Mouse (Mus musculus): ENCODE results near the gene Limk2. TPM values are rescaled to one million over a fixed set of nuclear protein-coding genes. Genes with fewer than 3 reads are reported as not detected.
A peak's percentile ranks its signal among the peaks of the same experiment; 100 is the strongest.

Limk2 gene
- polyA plus RNA-seq, 1 experiment from 2014 or later = 161 TPM

GRCm38 (mm10) chr11:3370162-3370561 is 38.8 kb downstream of the Limk2 start:
- Histone ChIP-seq H3K4me1 (ENCODE audit: control insufficient read depth, insufficient read depth, low read length) (peaks cover 33% of the 10 kb centered on the region), H3K4me2 (ENCODE audit: low read depth, low read length) (peak overlapping the region; percentile 78), H3K36me3 (ENCODE audit: control insufficient read depth, insufficient read depth, low read length) (no peaks in the 10 kb centered on the region), H3K27ac (ENCODE audit: low read depth, low read length) (no peak overlapping the region), H3K9ac (replicated peaks; ENCODE audit: low read depth, low read length) (peak overlapping the region; percentile 88), H3K4me3 (ENCODE audit: low read depth, low read length) (peak overlapping the region; percentile 64), H3K27me3 (ENCODE audit: control insufficient read depth, insufficient read depth, low read length) (no peaks in the 10 kb centered on the region), H3K9me3 (ENCODE audit: control insufficient read depth, low read length) (no peaks in the 10 kb centered on the region)
- 74% methylated on average over 2 of the region's 2 CpGs for WGBS
- no peak for ATAC-seq (ENCODE audit: low read depth)

GRCm38 (mm10) chr11:3369449-3369848 is 39.5 kb downstream of the Limk2 start:
- no peak overlapping the region; the same call in 1 of the 2 replicates for H3K9ac ChIP-seq (replicated peaks; ENCODE audit: low read depth, low read length)
- peak overlapping the region; percentile 78 for H3K4me2 ChIP-seq (ENCODE audit: low read depth, low read length)
- no peaks in the 10 kb centered on the region for H3K27me3 ChIP-seq (ENCODE audit: control insufficient read depth, insufficient read depth, low read length)
- H3K4me3 ChIP-seq (ENCODE audit: low read depth, low read length) = peak overlapping the region; percentile 64; the same call in 1 of the 2 replicates
- no peaks in the 10 kb centered on the region for H3K36me3 ChIP-seq (ENCODE audit: control insufficient read depth, insufficient read depth, low read length)
- H3K9me3 ChIP-seq (ENCODE audit: control insufficient read depth, low read length) = no peaks in the 10 kb centered on the region
- whole genome bisulfite sequencing = 72% methylated on average over 5 of the region's 5 CpGs
- peaks cover 32% of the 10 kb centered on the region for H3K4me1 ChIP-seq (ENCODE audit: control insufficient read depth, insufficient read depth, low read length)
- ATAC-seq (ENCODE audit: low read depth) = no peak
- H3K27ac ChIP-seq (ENCODE audit: low read depth, low read length) = no peak overlapping the region

DNA sequence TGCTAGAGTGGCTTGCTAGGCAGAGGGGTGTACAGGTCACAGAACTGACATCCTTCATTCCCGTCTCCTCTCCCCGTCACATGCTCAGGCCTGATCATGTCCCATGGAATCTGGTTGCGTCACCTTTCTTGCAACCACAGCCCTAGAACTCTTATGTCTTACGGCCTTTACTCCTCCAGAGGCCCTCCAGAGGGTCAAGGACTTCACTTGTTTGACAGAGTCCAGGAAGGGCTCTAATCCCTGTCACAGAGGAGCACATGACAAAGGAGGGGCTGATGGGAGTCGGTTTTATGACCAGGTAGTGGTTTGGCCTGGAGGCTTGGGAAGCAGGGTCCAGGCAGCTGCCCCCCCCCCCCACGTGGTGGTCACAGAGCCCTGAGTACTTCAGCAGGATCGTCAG is 40.0 kb downstream of the Limk2 start:
- Histone ChIP-seq H3K4me3 (ENCODE audit: low read depth, low read length) (no peak overlapping the region), H3K27ac (ENCODE audit: low read depth, low read length) (no peak overlapping the region), H3K27me3 (ENCODE audit: control insufficient read depth, insufficient read depth, low read length) (no peaks in the 10 kb centered on the region), H3K36me3 (ENCODE audit: control insufficient read depth, insufficient read depth, low read length) (no peaks in the 10 kb centered on the region), H3K4me2 (ENCODE audit: low read depth, low read length) (peak overlapping the region; percentile 78), H3K9me3 (ENCODE audit: control insufficient read depth, low read length) (no peaks in the 10 kb centered on the region), H3K4me1 (ENCODE audit: control insufficient read depth, insufficient read depth, low read length) (peaks cover 27% of the 10 kb centered on the region), H3K9ac (replicated peaks; ENCODE audit: low read depth, low read length) (no peak overlapping the region)
- ATAC-seq (ENCODE audit: low read depth) = no peak
- WGBS = 50% methylated on average over 7 of the region's 7 CpGs

DNA sequence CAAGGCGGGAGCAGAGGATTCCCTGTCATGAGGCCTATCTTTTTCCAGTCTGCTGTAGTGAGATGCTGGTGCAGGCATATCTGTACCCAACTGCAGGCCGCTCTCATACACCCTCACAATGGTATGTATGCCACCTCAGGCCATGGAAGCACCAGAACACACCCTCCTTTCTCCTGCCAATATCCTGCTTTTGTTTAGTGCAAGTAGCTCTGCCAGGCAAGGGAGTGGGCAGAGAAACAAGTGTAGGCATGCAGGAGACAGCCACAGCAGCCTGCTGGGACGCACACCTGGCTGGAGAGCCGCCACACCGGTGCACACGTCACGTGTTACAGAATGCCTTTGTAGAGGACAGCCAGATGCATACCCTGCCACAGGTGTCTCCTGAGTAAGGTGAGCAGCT is 42.6 kb downstream of the Limk2 start:
- Histone ChIP-seq H3K36me3 (ENCODE audit: control insufficient read depth, insufficient read depth, low read length) (0 out of 2 replicates have a peak, but pooled peaks cover 3% of the 10 kb centered on the region), H3K27ac (ENCODE audit: low read depth, low read length) (no peak overlapping the region), H3K9me3 (ENCODE audit: control insufficient read depth, low read length) (no peaks in the 10 kb centered on the region), H3K4me3 (ENCODE audit: low read depth, low read length) (no peak overlapping the region), H3K27me3 (ENCODE audit: control insufficient read depth, insufficient read depth, low read length) (no peaks in the 10 kb centered on the region), H3K4me1 (ENCODE audit: control insufficient read depth, insufficient read depth, low read length) (peaks cover 22% of the 10 kb centered on the region), H3K9ac (replicated peaks; ENCODE audit: low read depth, low read length) (no peak overlapping the region; the same call in 1 of the 2 replicates), H3K4me2 (ENCODE audit: low read depth, low read length) (no peak overlapping the region)
- 90% methylated on average over 7 of the region's 7 CpGs for WGBS
- no peak for ATAC-seq (ENCODE audit: low read depth)

DNA sequence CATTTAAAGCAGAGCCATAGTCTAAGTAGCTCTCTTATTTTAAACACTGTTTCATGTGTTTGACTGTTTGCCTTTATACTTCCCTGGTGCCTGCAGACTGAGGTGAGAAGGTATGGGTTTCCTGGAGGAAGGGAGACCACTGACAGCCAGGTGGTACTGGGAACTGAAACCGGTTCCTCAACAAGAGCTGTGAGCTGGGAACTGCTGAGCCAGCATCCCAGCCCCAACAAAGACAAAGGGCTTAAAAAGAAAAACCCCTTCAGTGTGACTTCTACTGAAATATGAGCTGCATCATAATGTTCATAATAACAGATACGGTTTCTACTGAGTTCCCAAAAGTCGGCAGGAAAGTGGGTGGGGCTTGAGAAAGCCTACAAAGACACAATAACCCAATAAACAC is 46.1 kb downstream of the Limk2 start:
- H3K9ac ChIP-seq (replicated peaks; ENCODE audit: low read depth, low read length) = no peak overlapping the region
- H3K4me1 ChIP-seq (ENCODE audit: control insufficient read depth, insufficient read depth, low read length) = no peaks in the 10 kb centered on the region
- H3K4me3 ChIP-seq (ENCODE audit: low read depth, low read length) = no peak overlapping the region
- peaks cover 17% of the 10 kb centered on the region for H3K36me3 ChIP-seq (ENCODE audit: control insufficient read depth, insufficient read depth, low read length)
- no peaks in the 10 kb centered on the region for H3K9me3 ChIP-seq (ENCODE audit: control insufficient read depth, low read length)
- 80% methylated on average over 3 of the region's 3 CpGs for WGBS
- ATAC-seq (ENCODE audit: low read depth) = no peak
- H3K27me3 ChIP-seq (ENCODE audit: control insufficient read depth, insufficient read depth, low read length) = no peaks in the 10 kb centered on the region
- no peak overlapping the region for H3K4me2 ChIP-seq (ENCODE audit: low read depth, low read length)
- no peak overlapping the region for H3K27ac ChIP-seq (ENCODE audit: low read depth, low read length)

GRCm38 (mm10) chr11:3352990-3353585 is 55.9 kb downstream of the Limk2 start:
- Histone ChIP-seq H3K4me2 (ENCODE audit: low read depth, low read length) (no peak overlapping the region), H3K27me3 (ENCODE audit: control insufficient read depth, insufficient read depth, low read length) (no peaks in the 10 kb centered on the region), H3K4me3 (ENCODE audit: low read depth, low read length) (no peak overlapping the region), H3K4me1 (ENCODE audit: control insufficient read depth, insufficient read depth, low read length) (0 out of 2 replicates have a peak, but pooled peaks cover 2% of the 10 kb centered on the region), H3K36me3 (ENCODE audit: control insufficient read depth, insufficient read depth, low read length) (peaks cover 38% of the 10 kb centered on the region), H3K9ac (replicated peaks; ENCODE audit: low read depth, low read length) (no peak overlapping the region), H3K27ac (ENCODE audit: low read depth, low read length) (no peak overlapping the region), H3K9me3 (ENCODE audit: control insufficient read depth, low read length) (no peaks in the 10 kb centered on the region)
- 69% methylated on average over 18 of the region's 18 CpGs for WGBS
- no peak for ATAC-seq (ENCODE audit: low read depth)

DNA sequence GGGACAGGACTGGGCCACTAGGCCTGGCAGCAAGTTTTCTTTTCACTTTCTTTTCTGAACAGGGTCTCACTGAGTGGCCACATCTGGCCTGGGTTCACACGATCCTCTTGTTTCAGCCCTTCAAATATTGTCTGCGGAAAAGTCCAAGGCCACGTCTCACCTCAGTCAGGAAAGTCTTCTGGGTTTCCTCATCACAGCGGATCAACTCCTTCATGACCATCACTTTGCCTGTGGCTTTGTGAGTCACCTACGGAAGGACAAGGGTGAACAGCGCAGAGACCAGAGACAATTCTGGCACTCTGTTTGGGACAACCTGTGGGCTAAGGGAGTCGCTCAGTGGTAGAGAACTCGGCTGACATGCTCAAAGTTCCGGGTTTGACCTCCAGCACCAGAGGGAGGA is 56.9 kb downstream of the Limk2 start:
- Histone ChIP-seq H3K36me3 (ENCODE audit: control insufficient read depth, insufficient read depth, low read length) (peaks cover 33% of the 10 kb centered on the region), H3K9me3 (ENCODE audit: control insufficient read depth, low read length) (no peaks in the 10 kb centered on the region), H3K27me3 (ENCODE audit: control insufficient read depth, insufficient read depth, low read length) (no peaks in the 10 kb centered on the region), H3K27ac (ENCODE audit: low read depth, low read length) (no peak overlapping the region), H3K4me2 (ENCODE audit: low read depth, low read length) (no peak overlapping the region), H3K4me3 (ENCODE audit: low read depth, low read length) (no peak overlapping the region), H3K9ac (replicated peaks; ENCODE audit: low read depth, low read length) (no peak overlapping the region), H3K4me1 (ENCODE audit: control insufficient read depth, insufficient read depth, low read length) (0 out of 2 replicates have a peak, but pooled peaks cover 2% of the 10 kb centered on the region)
- 92% methylated on average over 9 of the region's 9 CpGs for WGBS
- ATAC-seq (ENCODE audit: low read depth) = no peak

DNA sequence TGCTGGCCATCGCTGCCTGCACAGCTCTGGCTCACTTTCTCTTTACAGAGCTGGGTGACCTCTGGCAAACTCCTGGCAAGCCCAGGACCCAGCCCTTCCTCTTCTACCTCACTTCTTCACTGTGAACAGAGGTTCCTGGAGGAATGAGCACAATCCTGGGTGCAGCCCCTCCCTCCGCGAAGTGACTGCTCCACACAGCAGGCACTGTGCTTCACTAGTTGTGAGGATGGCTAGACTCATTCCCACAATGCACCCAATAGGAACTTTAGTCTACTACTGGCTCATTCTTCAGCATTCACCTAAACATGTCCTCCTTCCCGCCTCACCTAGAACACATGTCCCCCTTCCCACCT is 59.7 kb downstream of the Limk2 start:
- Histone ChIP-seq H3K9me3 (ENCODE audit: control insufficient read depth, low read length) (no peaks in the 10 kb centered on the region), H3K27ac (ENCODE audit: low read depth, low read length) (no peak overlapping the region), H3K27me3 (ENCODE audit: control insufficient read depth, insufficient read depth, low read length) (no peaks in the 10 kb centered on the region), H3K4me3 (ENCODE audit: low read depth, low read length) (no peak overlapping the region), H3K9ac (replicated peaks; ENCODE audit: low read depth, low read length) (no peak overlapping the region), H3K4me1 (ENCODE audit: control insufficient read depth, insufficient read depth, low read length) (0 out of 2 replicates have a peak, but pooled peaks cover 2% of the 10 kb centered on the region), H3K36me3 (ENCODE audit: control insufficient read depth, insufficient read depth, low read length) (peaks cover 37% of the 10 kb centered on the region), H3K4me2 (ENCODE audit: low read depth, low read length) (no peak overlapping the region)
- no peak for ATAC-seq (ENCODE audit: low read depth)
- whole genome bisulfite sequencing = 82% methylated on average over 4 of the region's 4 CpGs

GRCm38 (mm10) chr11:3348576-3349342 is 60.2 kb downstream of the Limk2 start:
- Histone ChIP-seq H3K4me2 (ENCODE audit: low read depth, low read length) (no peak overlapping the region), H3K9ac (replicated peaks; ENCODE audit: low read depth, low read length) (no peak overlapping the region), H3K4me1 (ENCODE audit: control insufficient read depth, insufficient read depth, low read length) (0 out of 2 replicates have a peak, but pooled peaks cover 2% of the 10 kb centered on the region), H3K4me3 (ENCODE audit: low read depth, low read length) (no peak overlapping the region), H3K27me3 (ENCODE audit: control insufficient read depth, insufficient read depth, low read length) (no peaks in the 10 kb centered on the region), H3K9me3 (ENCODE audit: control insufficient read depth, low read length) (no peaks in the 10 kb centered on the region), H3K27ac (ENCODE audit: low read depth, low read length) (no peak overlapping the region), H3K36me3 (ENCODE audit: control insufficient read depth, insufficient read depth, low read length) (peaks cover 37% of the 10 kb centered on the region)
- ATAC-seq (ENCODE audit: low read depth) = no peak
- WGBS = 30% methylated on average over 6 of the region's 6 CpGs

Data from neural tube, embryonic 14.5 days (tissue).